ENCODE assay signal across 12 mouse cellular contexts in genomic region chr11:67022354-67023115, GRCm38 (mm10). TPM values are rescaled to one million over a fixed set of nuclear protein-coding genes. Genes with fewer than 3 reads are reported as not detected.
DNase-seq lines count a peak whose midpoint lies in the region; ATAC-seq and TF ChIP-seq lines count a peak whose summit lies in the region.
"Had no signal": no experiment of that assay in that cellular context is flagged by ENCODE, and none has a peak within 500 bp of the region (broad histone marks: within the 10 kb centered on the region; RNA-seq: fewer than 3 reads in every experiment).

No protein-coding gene starts in this region.

- no peak for TF ChIP-seq POLR2A in embryonic fibroblast, embryonic 13.5 days (IDR thresholded peaks at IDR 0.05; ENCODE audit: low read depth, low read length)

- H3K27me3 ChIP-seq in liver, embryonic 11.5 days (replicated peaks; ENCODE audit: control insufficient read depth, insufficient read depth, low read length) = peaks cover 2% of the 10 kb centered on the region

- H3K27ac ChIP-seq in liver, embryonic 11.5 days (ENCODE audit: low read depth, low read length) = no peak overlapping the region
- no peak overlapping the region for H3K27ac ChIP-seq in embryonic fibroblast, embryonic 13.5 days (ENCODE audit: insufficient read depth, low read length)
- H3K27ac ChIP-seq: embryonic facial prominence, embryonic 10.5 days; limb, embryonic 13.5 days; midbrain, embryonic 15.5 days had no signal

- WGBS in liver, embryonic 11.5 days = 86% methylated on average over 13 of the region's 13 CpGs

- H3K9ac ChIP-seq in liver, embryonic 11.5 days (ENCODE audit: low read depth, low read length) = no peak overlapping the region
- H3K9ac ChIP-seq: limb, embryonic 13.5 days; midbrain, embryonic 15.5 days had no signal

- DNase-seq in cerebellum, postnatal 10 days = peak; percentile 45 to 58
- no peak for DNase-seq in cerebellum, adult 9-10 months
- peak; percentile 25 for DNase-seq in liver
- DNase-seq in liver, embryonic 11.5 days (ENCODE audit: low spot score) = no peak
- peak; percentile 34 for DNase-seq in CD4-positive helper T cell, adult 2 months (ENCODE audit: low read depth, low spot score)
- DNase-seq in adrenal gland, postnatal 4 days (ENCODE audit: low spot score in 2 of 2) = no peak
- no peak for DNase-seq in MN1 (ENCODE audit: low spot score)

- H3K4me2 ChIP-seq in liver, embryonic 11.5 days = no peak overlapping the region
- H3K4me2 ChIP-seq: limb, embryonic 13.5 days; midbrain, embryonic 15.5 days had no signal

- ATAC-seq in liver, embryonic 11.5 days (replicated peaks; ENCODE audit: low FRiP score) = no peak
- ATAC-seq: midbrain, embryonic 15.5 days had no signal

- TF ChIP-seq CTCF in embryonic fibroblast, embryonic 13.5 days (IDR thresholded peaks at IDR 0.05; ENCODE audit: borderline replicate concordance, insufficient read depth, low read length) = peak; percentile 17; the same call in 1 of the 2 replicates

- no peak overlapping the region for H3K4me3 ChIP-seq in liver, embryonic 11.5 days (ENCODE audit: low read depth, low read length)
- H3K4me3 ChIP-seq in embryonic fibroblast, embryonic 13.5 days (ENCODE audit: insufficient read depth, low read length) = no peak overlapping the region
- H3K4me3 ChIP-seq: embryonic facial prominence, embryonic 10.5 days; limb, embryonic 13.5 days; midbrain, embryonic 15.5 days had no signal

- no peaks in the 10 kb centered on the region for H3K36me3 ChIP-seq in liver, embryonic 11.5 days (ENCODE audit: control insufficient read depth, insufficient read depth, low read length)
- H3K36me3 ChIP-seq: embryonic facial prominence, embryonic 10.5 days; limb, embryonic 13.5 days; midbrain, embryonic 15.5 days had no signal

- H3K4me1 ChIP-seq in liver, embryonic 11.5 days (replicated peaks; ENCODE audit: control insufficient read depth, insufficient read depth, low read length) = peaks cover 3% of the 10 kb centered on the region; the same call in 1 of the 2 replicates
- H3K4me1 ChIP-seq in embryonic fibroblast, embryonic 13.5 days (ENCODE audit: control insufficient read depth, insufficient read depth, low read length) = peaks cover 5% of the 10 kb centered on the region; the same call in 1 of the 2 replicates

- no peaks in the 10 kb centered on the region for H3K9me3 ChIP-seq in liver, embryonic 11.5 days (ENCODE audit: control insufficient read depth, low read length)
- H3K9me3 ChIP-seq: embryonic facial prominence, embryonic 10.5 days; limb, embryonic 13.5 days; midbrain, embryonic 15.5 days had no signal

RNA-seq across cellular contexts. Expression of gene Tmem220, which starts 2.4 kb away (rescaled TPM):
- 1.8 and 1.9 TPM in 2 replicates for polyA plus RNA-seq in liver, embryonic 11.5 days (2014; fragmentation: Nextera tagmentation; extraction: Ambion mirVana)
- polyA plus RNA-seq in embryonic fibroblast, embryonic 13.5 days (2011; ENCODE audit: insufficient read length, low read depth, missing spikeins) = 2.6 and 2.9 TPM in 2 replicates
- 1 to 10 TPM; 5.9 to 6.2 TPM for total RNA-seq in adrenal gland, postnatal 4 days (2021)

RNA-seq across cellular contexts. Expression of gene Adprm, which starts 29.9 kb away (rescaled TPM):
- 17.0 and 18.5 TPM in 2 replicates for polyA plus RNA-seq in liver, embryonic 11.5 days (2014; fragmentation: Nextera tagmentation; extraction: Ambion mirVana)
- polyA plus RNA-seq in embryonic fibroblast, embryonic 13.5 days (2011; ENCODE audit: insufficient read length, low read depth, missing spikeins) = 22.4 and 22.7 TPM in 2 replicates
- total RNA-seq in adrenal gland, postnatal 4 days (2021) = 10 to 100 TPM; 28.0 to 29.2 TPM

RNA-seq across cellular contexts. Expression of gene Sco1, which starts 29.9 kb away (rescaled TPM):
- 18.8 and 20.3 TPM in 2 replicates for polyA plus RNA-seq in liver, embryonic 11.5 days (2014; fragmentation: Nextera tagmentation; extraction: Ambion mirVana)
- polyA plus RNA-seq in embryonic fibroblast, embryonic 13.5 days (2011; ENCODE audit: insufficient read length, low read depth, missing spikeins) = 21.2 and 23.6 TPM in 2 replicates
- 10 to 100 TPM; 20.4 to 20.8 TPM for total RNA-seq in adrenal gland, postnatal 4 days (2021)

RNA-seq across cellular contexts. Expression of gene Myh3, which starts 55.6 kb away (rescaled TPM):
- polyA plus RNA-seq in liver, embryonic 11.5 days (2014; fragmentation: Nextera tagmentation; extraction: Ambion mirVana) = 0.38 and 0.78 TPM in 2 replicates
- not detected in 2 replicates for polyA plus RNA-seq in embryonic fibroblast, embryonic 13.5 days (2011; ENCODE audit: insufficient read length, low read depth, missing spikeins)
- 10 to 100 TPM in 1 of 2 experiments, 1 to 10 TPM in 1; 3.2 to 28.8 TPM for total RNA-seq in adrenal gland, postnatal 4 days (2021)
- total RNA-seq: heart, postnatal 14 days had no signal

Comparison
In these comparisons a context has a peak if more than half of its experiments do, and no peak if none do; other contexts are left out.
1. DNase-seq: peak in cerebellum, postnatal 10 days (2 of 2), liver (single experiment) and CD4-positive helper T cell, adult 2 months (single experiment); none in cerebellum, adult 9-10 months (single experiment), liver, embryonic 11.5 days (single experiment), adrenal gland, postnatal 4 days (0 of 2) and MN1 (single experiment).